Comparison of ENCODE assay signal across 13 mouse cellular contexts in the genomic region with DNA sequence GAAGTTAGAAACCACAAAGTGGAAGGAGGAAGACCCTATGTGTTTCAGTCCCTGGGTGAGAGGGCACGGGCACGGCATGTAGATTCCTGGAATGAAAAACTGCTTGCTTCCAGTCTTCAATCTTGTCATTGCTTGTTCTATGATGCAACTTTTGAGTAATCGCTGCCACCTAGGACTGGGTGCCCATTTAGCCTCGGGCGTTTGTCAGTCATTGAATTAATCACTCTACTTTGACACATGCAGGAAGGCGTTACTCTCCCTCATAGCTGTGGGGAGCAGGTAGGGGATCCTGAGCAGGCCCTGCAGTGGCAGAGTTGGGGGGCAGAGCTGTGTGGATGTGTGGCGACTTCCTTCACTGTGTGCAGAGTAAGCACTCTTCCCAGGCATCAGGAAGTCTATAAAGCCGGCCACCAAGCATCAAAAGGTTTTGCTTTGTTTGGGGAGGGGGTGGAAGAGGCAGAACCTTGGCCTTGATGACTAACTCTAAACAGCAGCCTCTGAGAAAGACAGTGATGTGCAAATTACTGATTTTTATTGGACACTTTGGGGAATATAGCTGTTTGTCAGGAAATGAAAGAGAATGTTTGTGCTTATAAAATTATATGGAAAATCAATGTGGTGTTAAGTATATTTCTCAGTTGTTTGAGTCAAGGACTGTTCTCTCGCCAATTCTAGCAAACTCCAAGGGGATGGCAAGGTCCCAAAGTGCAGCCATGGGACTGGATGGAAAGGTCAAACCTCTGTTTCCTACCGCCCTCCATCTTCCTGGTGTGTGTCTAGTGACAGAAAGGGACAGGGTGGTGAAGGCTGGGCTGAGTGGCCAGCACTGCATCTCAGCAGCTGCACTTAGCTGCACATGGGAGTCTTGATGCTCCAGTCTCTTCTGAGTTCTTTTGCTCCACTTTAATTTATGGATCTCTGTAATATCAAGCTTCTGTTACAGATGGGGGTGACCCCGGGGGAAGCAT. TPM values are rescaled to one million over a fixed set of nuclear protein-coding genes. Genes with fewer than 3 reads are reported as not detected.
DNase-seq lines count a peak whose midpoint lies in the region; ATAC-seq and TF ChIP-seq lines count a peak whose summit lies in the region.
"Had no signal": no experiment of that assay in that cellular context is flagged by ENCODE, and none has a peak within 500 bp of the region (broad histone marks: within the 10 kb centered on the region; RNA-seq: fewer than 3 reads in every experiment).

No protein-coding gene starts in this region.

- peak overlapping the region; percentile 25 for H3ac ChIP-seq in myocyte (ENCODE audit: control insufficient read depth, insufficient read length)

- no peaks in the 10 kb centered on the region for H3K4me1 ChIP-seq in heart, embryonic 15.5 days (replicated peaks)
- no peaks in the 10 kb centered on the region for H3K4me1 ChIP-seq in heart, embryonic 11.5 days (ENCODE audit: control insufficient read depth, insufficient read depth, low read length)
- H3K4me1 ChIP-seq in lung, postnatal 0 days (ENCODE audit: insufficient read depth, low read depth, low read length) = no peaks in the 10 kb centered on the region
- 0 out of 2 replicates have a peak, but pooled peaks cover 2% of the 10 kb centered on the region for H3K4me1 ChIP-seq in brown adipose tissue, adult 24 weeks (ENCODE audit: control insufficient read depth, insufficient read depth, insufficient read length, low read length)
- H3K4me1 ChIP-seq: liver, embryonic 12.5 days had no signal

- no peak overlapping the region for H3K4me3 ChIP-seq in heart, embryonic 15.5 days
- H3K4me3 ChIP-seq in heart, embryonic 11.5 days (ENCODE audit: low read depth, low read length) = no peak overlapping the region
- H3K4me3 ChIP-seq in lung, postnatal 0 days (ENCODE audit: low read depth, low read length) = no peak overlapping the region
- H3K4me3 ChIP-seq in brown adipose tissue, adult 24 weeks (ENCODE audit: insufficient read depth, low read depth, low read length) = peak overlapping the region; percentile 43
- H3K4me3 ChIP-seq in myocyte = peak overlapping the region; percentile 54
- H3K4me3 ChIP-seq: forebrain, embryonic 10.5 days; liver, embryonic 12.5 days; midbrain, embryonic 10.5 days had no signal

- no peaks in the 10 kb centered on the region for H3K36me3 ChIP-seq in heart, embryonic 15.5 days
- H3K36me3 ChIP-seq in heart, embryonic 11.5 days (ENCODE audit: control insufficient read depth, insufficient read depth, low read length) = no peaks in the 10 kb centered on the region
- H3K36me3 ChIP-seq in lung, postnatal 0 days (ENCODE audit: insufficient read depth, low read length) = no peaks in the 10 kb centered on the region
- no peaks in the 10 kb centered on the region for H3K36me3 ChIP-seq in myocyte (ENCODE audit: control insufficient read depth, insufficient read depth)
- H3K36me3 ChIP-seq: forebrain, embryonic 10.5 days; liver, embryonic 12.5 days; midbrain, embryonic 10.5 days had no signal

- peaks cover 9% of the 10 kb centered on the region; the same call in 1 of the 2 replicates for H3K27me3 ChIP-seq in heart, embryonic 15.5 days
- H3K27me3 ChIP-seq in heart, embryonic 11.5 days (ENCODE audit: control insufficient read depth, insufficient read depth, low read length) = no peaks in the 10 kb centered on the region
- no peaks in the 10 kb centered on the region for H3K27me3 ChIP-seq in lung, postnatal 0 days (replicated peaks; ENCODE audit: insufficient read depth, low read length)
- H3K27me3 ChIP-seq in myocyte (ENCODE audit: control insufficient read depth, insufficient read depth, insufficient read length) = no peaks in the 10 kb centered on the region

- H3K79me2 ChIP-seq in myocyte (ENCODE audit: control insufficient read depth, insufficient read depth) = no peaks in the 10 kb centered on the region

- no peak overlapping the region for H3K9ac ChIP-seq in heart, embryonic 15.5 days
- no peak overlapping the region for H3K9ac ChIP-seq in heart, embryonic 11.5 days (ENCODE audit: low read depth, low read length)
- no peak overlapping the region for H3K9ac ChIP-seq in lung, postnatal 0 days (replicated peaks; ENCODE audit: low read depth)
- H3K9ac ChIP-seq: liver, embryonic 12.5 days had no signal

- peak; percentile 11 for DNase-seq in lung, postnatal 0 days (ENCODE audit: low spot score)
- DNase-seq in lung, adult 18-20 months = no peak
- no peak for DNase-seq in frontal cortex, postnatal 14 days (ENCODE audit: low spot score in 2 of 2)
- DNase-seq: cerebellum, adult 11 months; kidney, postnatal 10 days had no signal

- no peaks in the 10 kb centered on the region for H3K9me3 ChIP-seq in heart, embryonic 15.5 days (replicated peaks)
- H3K9me3 ChIP-seq in heart, embryonic 11.5 days (replicated peaks; ENCODE audit: control insufficient read depth, low read length) = no peaks in the 10 kb centered on the region
- no peaks in the 10 kb centered on the region for H3K9me3 ChIP-seq in lung, postnatal 0 days (ENCODE audit: low read length)
- H3K9me3 ChIP-seq: forebrain, embryonic 10.5 days; liver, embryonic 12.5 days; midbrain, embryonic 10.5 days had no signal

- 46% methylated on average over 11 of the region's 11 CpGs for WGBS in heart, embryonic 15.5 days
- WGBS in heart, embryonic 11.5 days (ENCODE audit: insufficient replicate concordance) = 42% methylated on average over 11 of the region's 11 CpGs
- 25% methylated on average over 11 of the region's 11 CpGs for WGBS in lung, postnatal 0 days

- peak overlapping the region; percentile 40; the same call in 1 of the 2 replicates for H3K4me2 ChIP-seq in heart, embryonic 15.5 days
- H3K4me2 ChIP-seq in heart, embryonic 11.5 days = no peak overlapping the region
- peak overlapping the region; percentile 25; the same call in 1 of the 2 replicates for H3K4me2 ChIP-seq in lung, postnatal 0 days (replicated peaks; ENCODE audit: low read depth, low read length)
- peak overlapping the region; percentile 85 for H3K4me2 ChIP-seq in myocyte (ENCODE audit: low read depth)

- peak; percentile 53 for TF ChIP-seq POLR2A in myocyte (IDR thresholded peaks at IDR 0.05; ENCODE audit: insufficient read length, low read depth)

- ATAC-seq in heart, embryonic 15.5 days (replicated peaks; ENCODE audit: insufficient number of reproducible peaks, insufficient read depth, low FRiP score, low read depth) = no peak
- no peak for ATAC-seq in heart, embryonic 11.5 days (replicated peaks; ENCODE audit: insufficient number of reproducible peaks, low FRiP score, low TSS enrichment)
- ATAC-seq in lung, postnatal 0 days = peak; percentile 35; the same call in 1 of the 2 replicates
- ATAC-seq: hindbrain, embryonic 16.5 days; liver, embryonic 12.5 days had no signal

- no peak for TF ChIP-seq CTCF in lung, postnatal 0 days (IDR thresholded peaks at IDR 0.05)

- TF ChIP-seq EP300 in lung, postnatal 0 days (IDR thresholded peaks at IDR 0.05) = no peak

- H3K27ac ChIP-seq in heart, embryonic 15.5 days = no peak overlapping the region
- no peak overlapping the region for H3K27ac ChIP-seq in heart, embryonic 11.5 days (ENCODE audit: low read depth, low read length)
- no peak overlapping the region for H3K27ac ChIP-seq in lung, postnatal 0 days (ENCODE audit: low read length)
- H3K27ac ChIP-seq in brown adipose tissue, adult 24 weeks (replicated peaks; ENCODE audit: low read depth, low read length) = peak overlapping the region; percentile 36; the same call in 1 of the 2 replicates
- H3K27ac ChIP-seq: forebrain, embryonic 10.5 days; liver, embryonic 12.5 days; midbrain, embryonic 10.5 days had no signal

TF ChIP-seq in myocyte, 11 proteins besides CTCF, POLR2A, EP300 and RAD21:
- TF ChIP-seq SRF (IDR thresholded peaks at IDR 0.05; ENCODE audit: control insufficient read depth, insufficient read length, low read depth) (no peak), CEBPB (IDR thresholded peaks at IDR 0.05; ENCODE audit: insufficient read depth, poor library complexity, severe bottlenecking) (peak; percentile 92; the same call in 1 of the 2 replicates), E2F4 (IDR thresholded peaks at IDR 0.05; ENCODE audit: insufficient read depth) (no peak), POLR2AphosphoS2 (IDR thresholded peaks at IDR 0.05; ENCODE audit: insufficient read length, low read depth) (peak; percentile 55), REST (IDR thresholded peaks at IDR 0.05; ENCODE audit: insufficient read depth, insufficient read length) (no peak), MAX (IDR thresholded peaks at IDR 0.05; ENCODE audit: low read depth) (no peak)

RNA-seq across cellular contexts. Expression of gene Tenm4, which starts 0.8 kb away (rescaled TPM):
- polyA plus RNA-seq in heart, embryonic 15.5 days (2015; fragmentation: Nextera tagmentation; extraction: Ambion mirVana) = 7.9 and 11.1 TPM in 2 replicates
- 9.4 and 11.4 TPM in 2 replicates for polyA plus RNA-seq in heart, embryonic 11.5 days (2014; fragmentation: Nextera tagmentation; extraction: Ambion mirVana)
- 5.0 and 8.4 TPM in 2 replicates for polyA plus RNA-seq in lung, postnatal 0 days (2015; fragmentation: Nextera tagmentation; extraction: Ambion mirVana)
- 9.8 and 10.9 TPM in 2 replicates for polyA plus RNA-seq in brown adipose tissue, adult 24 weeks (2012; ENCODE audit: insufficient read depth, insufficient read length, missing spikeins)
- polyA plus RNA-seq in myocyte (2012; fragmentation: generic; extraction: Trizol) = 10.9 TPM

Comparison
In these comparisons a context has a peak if more than half of its experiments do, and no peak if none do; other contexts are left out.
1. H3K4me3 ChIP-seq: peak in brown adipose tissue, adult 24 weeks (single experiment) and myocyte (single experiment); none in heart, embryonic 15.5 days (single experiment), heart, embryonic 11.5 days (single experiment) and lung, postnatal 0 days (single experiment).